Mouse (Mus musculus) gastrocnemius, postnatal 25 days (tissue): ENCODE data around the gene Hlf. TPM values are rescaled to one million over a fixed set of nuclear protein-coding genes. Genes with fewer than 3 reads are reported as not detected.
A peak's percentile ranks its signal among the peaks of the same experiment; 100 is the strongest.

ENCODE experiments used
- DNase-seq: peaks from one replicate; pipeline ENCODE4 v3.0.0; 2022
- total RNA-seq, 2 experiments: library from RNA; stranded (reverse); gene quantifications; 1 replicate in 1 of 2; 2 replicates in 1 of 2; pipeline ENCODE4 v1.2.3; 2021

The Hlf gene
- total RNA-seq, 2 experiments from 2014 or later: 3.3 to 5.4 TPM

DNA sequence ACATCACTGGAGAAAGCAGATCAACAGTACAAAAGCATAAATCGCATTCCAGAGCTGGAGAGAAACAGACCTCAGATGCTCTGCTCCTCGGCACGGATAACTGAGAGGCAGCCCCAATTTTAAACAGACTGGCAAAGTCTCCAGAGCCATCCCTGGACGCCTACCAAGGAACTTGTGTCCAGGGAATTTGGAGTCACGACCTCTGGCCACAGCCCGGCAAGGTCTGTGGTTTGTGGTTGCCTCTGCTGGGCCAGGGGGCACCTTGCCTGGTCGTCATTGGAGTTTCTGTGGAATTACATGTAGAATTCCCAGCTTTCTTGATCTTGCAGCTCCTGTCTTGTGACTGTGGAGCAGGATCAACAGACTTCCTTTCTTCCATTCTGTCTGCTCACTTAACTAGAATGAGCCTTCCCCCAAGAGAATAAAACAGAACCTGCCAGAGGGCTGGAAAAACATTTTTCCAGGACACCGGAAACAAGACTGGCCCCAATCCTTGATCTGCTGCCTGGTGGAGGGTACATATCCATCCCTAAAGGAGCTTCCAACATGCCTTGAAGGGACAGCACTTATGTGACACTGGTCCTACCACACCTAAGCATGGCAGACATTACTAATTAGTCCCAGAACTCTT is 19.1 kb downstream of the Hlf start:
- DNase-seq: no peak

DNA sequence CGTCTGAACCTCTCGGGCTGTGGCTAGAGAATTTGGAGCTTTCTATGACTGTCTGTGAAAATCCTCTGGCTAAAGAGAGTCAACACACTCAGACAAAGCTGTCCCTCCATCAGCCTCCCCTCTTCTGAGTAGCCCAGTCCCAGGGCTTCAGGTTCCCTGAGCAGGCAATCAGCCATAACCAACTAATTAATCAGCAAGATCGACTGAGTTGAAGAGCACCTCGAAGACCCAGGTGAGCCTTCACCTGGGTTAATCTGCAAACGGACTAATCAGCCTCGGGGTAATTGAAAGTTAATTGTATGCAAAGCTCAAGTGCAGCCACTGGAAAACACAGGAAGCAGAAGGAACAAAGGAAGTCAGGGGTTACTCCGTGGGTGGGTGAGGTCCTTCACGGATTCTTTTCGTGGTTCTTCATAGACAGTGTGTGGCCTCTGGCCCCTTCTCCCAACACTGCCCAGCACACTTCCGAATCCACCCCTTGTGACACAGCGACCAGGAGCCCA is 19.9 kb downstream of the Hlf start:
- no peak for DNase-seq

DNA sequence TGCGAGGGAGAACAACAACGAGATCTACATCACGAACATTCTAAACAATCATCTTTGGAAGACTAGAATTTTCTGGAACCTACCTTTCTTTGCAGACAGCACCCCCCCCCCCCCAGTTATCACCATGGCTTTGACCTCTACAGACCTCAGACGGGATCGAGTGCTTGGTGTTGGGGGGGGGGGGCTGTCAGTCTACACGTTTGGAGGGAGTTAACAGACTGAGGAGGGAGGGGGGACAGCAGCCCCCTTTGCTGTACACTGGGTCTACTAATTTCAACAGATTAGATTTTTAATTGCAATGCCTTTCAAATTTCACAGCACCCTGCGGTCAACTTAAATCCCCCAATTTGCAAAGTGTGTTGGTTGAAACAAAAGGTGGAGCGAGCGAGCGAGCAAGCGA is 20.3 kb downstream of the Hlf start:
- DNase-seq: no peak

DNA sequence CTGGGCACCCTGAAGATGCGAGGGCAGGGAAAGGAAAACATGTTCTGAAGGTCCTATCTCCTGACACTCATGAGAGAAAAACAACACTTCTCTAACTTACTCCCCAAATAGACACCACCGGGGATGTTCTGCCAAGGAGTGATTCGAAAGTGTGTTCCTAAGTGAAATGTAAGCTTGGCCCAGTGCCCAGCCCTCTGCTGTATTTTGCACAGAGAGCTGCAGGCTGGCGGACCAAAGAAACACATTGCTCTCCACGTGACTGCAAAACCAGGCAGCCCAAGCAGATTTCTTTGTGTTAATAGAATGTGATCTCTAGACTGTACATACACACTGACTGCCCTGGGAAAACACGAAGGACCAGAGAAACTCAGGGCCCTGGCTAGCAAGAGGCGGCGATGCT is 21.1 kb downstream of the Hlf start:
- DNase-seq: peak; percentile 88

DNA sequence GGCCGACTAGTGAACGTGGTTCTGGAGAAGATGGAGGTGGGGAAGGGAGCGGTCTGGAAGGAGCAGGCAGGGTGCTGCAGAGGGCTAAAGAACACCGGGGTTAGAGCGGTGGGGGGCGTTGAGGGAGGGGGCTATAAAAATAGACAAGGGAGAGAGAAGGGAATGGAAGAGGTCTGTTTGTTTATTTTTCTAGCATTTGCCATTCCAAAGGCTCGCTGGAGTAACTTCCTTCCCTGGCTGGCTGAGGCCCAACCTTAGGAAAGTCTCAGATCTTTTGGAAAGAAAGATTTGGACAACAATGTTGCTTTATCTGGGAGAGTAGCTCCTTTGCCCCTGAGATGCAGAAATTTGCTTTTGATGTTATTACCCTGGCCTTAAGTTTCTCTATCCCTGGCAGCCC is 21.6 kb downstream of the Hlf start:
- no peak for DNase-seq

DNA sequence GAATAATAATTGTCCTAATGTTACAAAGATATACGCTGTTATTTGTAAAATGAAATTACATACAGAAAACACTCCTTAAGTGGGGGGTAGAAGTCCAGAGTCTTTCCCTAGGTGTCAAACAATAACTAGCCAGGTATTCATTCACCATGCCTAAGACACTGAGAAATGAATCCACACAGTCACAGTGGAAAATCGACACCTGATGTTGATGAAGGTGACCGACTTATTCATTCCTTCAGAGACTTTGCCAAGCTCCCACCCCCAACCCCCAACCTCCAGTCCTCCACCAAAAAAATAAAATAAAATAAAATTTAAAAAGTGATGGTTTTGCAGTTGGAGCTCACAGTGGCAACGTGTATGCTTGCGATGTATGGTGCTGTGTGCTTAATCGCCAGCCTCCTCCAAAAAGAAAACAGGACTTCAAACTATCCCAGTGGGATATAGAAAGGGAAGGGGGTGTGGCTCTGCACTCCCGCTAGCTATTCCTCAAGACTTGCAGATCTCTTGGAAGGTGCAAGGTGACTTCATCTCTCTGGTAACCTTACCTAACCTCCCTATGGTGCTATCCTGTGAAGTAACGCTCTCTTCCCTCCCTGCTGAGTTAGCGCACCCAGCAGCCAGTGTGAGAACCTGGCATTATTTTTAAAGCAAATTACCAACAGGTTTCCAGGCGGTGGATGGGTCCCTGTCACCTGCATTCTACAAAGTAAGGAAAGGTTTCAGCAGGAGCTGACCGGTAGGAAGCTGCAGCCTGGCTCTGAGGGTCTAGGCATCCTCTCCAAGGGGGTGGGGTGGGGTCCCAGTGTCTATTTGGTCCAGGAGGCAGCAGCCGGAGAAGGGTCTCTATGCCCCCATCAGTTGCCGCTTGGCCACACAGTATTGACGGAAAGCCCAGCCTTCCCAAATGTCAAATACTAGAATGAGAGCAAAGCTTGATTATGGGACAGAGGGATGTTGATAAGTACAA is 22.5 kb downstream of the Hlf start:
- no peak for DNase-seq

DNA sequence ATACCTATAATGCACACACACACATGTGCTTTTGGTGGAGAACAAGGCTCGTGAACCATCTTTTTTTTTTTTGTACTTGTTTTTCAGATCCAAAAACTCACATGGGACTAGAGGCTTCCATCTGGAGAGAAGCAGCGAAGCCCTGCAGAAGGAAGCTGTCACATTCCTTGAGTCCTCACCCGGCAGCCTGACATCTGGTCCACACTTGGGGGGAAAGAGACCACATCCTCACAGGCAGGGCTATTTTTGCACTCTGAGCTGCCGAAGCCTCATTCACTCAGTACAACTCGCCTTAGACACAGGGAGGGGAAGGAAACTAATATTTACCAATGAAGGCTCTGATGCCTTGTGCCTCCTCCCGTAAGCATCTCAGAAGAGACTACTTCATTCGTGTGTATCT is 25.8 kb downstream of the Hlf start:
- DNase-seq: no peak

DNA sequence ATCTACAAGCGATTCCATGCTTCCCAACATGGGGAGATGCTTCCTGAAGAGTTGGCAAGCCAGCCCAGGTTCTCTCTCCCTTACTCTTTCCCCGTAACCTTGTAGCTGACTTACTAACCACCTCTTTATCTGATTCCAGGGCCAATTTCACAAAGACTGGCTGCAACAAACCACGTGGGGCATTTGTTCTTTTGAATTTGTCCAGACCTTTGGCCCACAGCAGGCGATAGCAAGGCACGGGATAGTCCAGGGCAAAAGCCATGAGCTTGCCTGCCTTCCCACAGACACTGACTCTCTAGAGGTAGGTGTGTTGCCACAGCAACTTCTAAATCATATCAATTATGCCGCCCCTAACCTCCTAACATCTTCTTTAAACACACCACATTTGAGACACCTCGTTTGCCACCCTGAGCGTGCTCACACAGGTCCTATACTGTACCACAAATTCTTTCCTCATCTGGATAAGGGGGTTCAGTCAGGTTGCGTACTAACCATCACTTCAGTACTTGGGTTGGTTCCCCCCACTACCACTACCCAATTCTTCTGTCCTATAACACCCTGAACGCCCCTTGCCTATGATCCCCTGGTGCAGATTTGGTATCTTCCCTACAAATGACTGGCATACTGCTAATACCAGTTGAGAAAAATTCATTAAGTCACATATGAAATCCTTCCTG is 26.7 kb downstream of the Hlf start:
- no peak for DNase-seq

DNA sequence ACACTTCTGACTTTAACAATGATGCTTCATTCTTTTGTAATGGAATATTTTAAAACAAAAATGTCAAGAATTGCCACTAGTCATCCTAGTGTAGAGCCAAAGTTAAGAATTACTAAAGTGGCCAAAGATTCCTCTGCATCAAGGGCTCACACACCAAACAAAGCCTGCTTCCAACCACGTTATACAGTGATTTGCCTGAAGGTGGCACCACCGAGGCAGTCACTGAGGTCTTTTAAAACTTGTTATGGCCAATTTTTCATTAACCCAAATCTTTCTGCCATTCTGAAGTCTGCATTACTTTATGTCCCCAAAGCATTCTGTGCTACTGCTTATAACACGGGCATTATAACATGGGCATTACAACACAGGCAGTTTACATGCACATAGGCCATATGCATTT is 27.3 kb downstream of the Hlf start:
- no peak for DNase-seq

DNA sequence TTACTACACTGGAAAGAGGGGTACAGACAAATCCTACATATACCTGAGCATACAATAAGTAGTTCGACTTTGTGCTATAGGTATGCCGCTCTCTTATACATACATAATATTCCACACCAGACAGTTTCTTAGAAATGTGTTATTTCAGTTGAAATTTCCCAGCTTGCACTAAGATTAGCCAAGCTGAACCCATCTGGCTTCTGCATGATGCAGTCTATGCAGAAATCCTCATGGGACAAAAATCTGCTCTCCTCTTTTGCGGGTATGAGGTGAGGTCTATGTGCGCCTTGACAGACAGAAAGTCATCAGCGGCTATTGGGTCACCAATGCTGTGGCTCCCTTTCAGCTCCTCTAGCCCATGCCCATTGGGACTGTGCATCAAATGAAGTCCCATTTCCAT is 30.2 kb downstream of the Hlf start:
- DNase-seq: no peak

DNA sequence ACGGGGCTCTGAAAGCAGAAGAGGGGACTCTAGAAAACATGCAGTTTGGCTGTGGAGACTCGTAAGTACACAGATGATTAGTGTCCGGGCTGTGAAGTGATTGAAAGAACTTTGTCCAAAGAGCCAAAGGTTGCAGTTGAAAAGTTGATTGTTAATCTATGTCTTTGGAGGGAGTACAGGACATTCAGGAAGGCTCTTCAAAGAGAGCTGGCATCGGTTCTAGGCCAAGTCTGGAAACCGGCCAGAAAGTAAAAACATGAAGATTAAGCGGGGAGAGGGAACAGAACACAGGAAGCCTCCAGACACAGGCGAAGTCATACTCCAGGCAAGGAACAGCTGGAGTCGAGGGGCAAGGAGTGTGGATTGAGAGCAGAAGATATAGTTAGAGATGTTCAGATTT is 32.6 kb downstream of the Hlf start:
- DNase-seq: no peak

DNA sequence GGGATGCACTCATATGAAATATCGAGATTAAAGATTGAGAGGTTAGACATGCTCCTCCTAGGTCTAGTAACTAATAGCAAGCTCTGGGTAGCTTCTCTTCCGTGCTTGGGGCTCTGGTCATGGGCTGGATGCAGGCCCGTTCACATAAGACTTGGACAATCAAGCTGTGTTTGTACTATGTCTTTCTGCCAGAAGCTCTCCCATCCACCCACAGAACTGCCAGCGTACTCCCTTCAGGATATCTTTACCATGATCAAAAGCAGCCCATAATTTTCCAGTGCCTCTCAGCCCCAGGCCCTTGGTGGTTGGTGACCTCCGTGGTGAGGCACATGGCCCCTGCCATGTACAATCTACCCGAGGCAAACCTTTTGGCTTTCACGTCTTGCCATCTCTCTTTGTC is 33.3 kb downstream of the Hlf start:
- no peak for DNase-seq

DNA sequence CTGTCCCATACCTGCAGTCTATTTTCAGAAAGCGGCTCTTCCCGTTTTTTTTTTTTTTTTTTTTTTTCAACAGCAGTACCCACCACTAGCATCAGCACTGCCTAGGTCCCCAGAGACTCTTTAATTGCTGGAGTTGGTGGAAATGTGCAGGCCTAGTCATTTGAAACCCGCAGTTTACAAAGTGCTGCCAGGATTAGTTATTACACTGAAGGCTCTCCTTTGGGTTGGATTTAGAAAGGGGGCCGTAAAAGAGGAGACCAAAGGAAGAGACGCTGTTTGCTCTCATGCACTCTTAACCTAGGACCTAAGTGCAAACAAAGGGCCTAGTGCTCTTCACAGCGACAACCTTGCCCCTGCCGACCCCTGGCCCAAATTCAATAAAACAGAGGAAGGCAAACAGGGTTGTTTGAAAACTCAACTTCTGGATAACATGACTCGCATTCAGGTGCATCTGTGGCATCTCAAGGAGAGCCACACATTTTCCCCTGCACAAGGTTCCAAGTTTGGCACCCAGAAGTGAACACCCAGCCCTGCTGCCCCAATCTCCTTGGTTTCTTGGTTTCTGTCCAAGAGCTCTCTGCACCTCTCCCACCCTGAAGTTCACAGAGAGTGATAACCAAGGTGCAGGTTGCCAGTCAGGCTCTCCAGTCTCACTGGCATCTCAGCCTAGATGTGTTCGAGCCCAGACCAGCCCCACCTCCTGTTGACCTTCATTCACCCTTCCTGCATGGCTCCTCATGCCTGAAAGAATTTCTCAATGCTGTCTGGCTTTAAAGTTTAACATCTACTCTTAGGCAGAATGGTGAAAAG is 34.0 kb downstream of the Hlf start:
- DNase-seq: no peak

DNA sequence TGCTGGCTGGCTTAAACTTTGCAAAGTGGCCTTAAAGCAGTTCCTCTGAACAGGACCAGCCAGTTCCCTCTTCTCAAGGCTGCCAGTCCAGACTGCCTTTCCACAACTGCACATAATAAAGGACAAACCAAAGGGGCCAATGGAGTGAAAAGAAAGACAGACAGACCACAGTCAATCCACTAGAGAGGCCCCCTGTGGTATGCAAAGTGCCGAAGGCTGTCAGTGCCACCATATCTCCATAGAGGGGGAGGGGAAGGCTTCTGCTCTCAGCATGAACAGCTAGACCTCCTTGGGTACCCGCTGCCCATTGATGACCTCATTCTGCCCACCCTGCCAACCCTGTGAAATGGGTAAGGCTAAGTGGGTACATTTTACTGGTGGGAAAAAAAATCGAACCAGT is 34.7 kb downstream of the Hlf start:
- DNase-seq: no peak

DNA sequence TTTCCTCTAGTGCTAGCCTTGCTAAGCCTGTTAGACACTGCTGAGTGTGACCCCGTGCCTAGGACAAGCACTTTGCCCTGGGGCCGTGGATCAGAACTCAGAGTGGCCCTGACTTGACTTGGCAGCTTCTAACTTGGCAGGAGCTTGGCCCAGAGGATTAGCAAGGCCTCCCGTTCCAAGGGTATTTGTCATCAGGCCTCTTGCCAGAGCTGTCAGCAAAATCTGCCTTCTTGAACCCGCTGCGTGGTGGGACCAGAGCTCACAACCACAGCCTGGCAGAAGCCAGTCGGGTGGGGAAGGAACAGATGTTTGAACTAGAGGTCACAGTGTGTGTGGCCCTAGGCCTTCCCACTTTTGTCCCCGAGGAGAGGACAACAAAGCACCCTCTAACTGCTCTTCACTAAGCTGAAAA is 35.4 kb downstream of the Hlf start:
- DNase-seq: peak; percentile 89

DNA sequence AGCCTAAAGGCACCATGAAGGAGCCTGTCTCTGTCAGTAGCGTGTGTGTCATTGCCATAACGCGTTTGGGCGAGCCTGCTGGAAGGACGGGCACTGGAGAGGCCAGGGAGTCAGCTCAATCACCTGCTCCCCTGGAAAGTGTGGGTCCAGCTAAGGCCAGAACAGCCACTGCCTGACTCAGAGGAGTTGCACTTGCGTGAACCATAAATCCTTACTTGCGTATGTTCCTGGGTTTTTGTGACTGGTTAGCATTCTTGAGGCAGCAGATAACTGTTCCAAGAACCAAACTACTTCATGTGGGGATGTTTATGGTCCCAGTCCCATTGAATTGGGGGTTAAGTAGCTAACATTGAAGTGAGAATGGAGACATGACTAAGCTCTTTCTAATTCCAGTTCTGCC is 38.0 kb downstream of the Hlf start:
- peak; percentile 36 for DNase-seq

DNA sequence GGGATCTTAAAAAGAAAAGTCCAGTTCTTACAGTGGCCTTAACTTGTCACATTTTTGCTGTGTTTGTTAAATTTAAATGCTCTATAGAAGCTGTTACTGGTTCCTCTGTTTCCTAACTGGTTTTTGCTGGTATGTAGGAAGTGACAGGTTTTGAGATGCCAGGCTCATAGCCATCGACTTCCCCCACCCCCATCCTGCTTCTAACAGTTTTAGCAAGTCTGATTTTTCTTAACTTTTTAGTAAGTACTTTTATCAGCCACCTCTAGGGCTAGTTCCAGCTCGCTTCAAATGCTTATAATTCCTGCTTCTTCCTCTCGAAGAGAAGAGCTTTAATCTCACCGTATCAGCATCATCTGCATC is 40.6 kb downstream of the Hlf start:
- DNase-seq: no peak

DNA sequence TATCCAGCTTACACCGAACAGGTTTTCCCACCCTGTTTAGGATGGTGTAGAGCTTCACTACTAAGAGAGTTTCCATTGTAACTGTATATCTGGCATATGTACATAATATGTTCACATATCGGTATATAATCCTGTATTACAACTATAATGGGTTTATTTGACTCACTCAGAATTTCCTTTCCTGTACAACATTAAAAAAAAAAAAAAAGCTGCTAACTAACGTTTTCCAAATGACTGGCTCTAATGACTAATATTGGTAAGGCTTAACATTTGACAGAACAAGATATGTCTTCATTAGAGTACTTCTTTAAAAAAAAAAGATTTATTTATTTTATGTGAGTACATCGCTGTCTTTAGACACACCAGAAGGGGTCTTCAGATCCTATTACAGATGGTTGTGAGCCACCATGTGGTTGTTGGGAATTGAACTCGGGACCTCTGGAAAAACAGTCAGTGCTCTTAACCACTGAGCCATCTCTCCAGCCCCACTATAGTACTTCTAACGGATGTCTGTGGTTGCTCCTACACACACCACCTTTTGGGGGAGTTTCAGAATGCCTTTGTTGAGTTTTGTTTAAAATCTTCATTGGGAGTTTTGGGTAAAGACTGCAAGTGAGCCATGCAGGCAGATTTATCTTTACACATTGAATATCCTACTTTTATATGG is 41.1 kb downstream of the Hlf start:
- no peak for DNase-seq

DNA sequence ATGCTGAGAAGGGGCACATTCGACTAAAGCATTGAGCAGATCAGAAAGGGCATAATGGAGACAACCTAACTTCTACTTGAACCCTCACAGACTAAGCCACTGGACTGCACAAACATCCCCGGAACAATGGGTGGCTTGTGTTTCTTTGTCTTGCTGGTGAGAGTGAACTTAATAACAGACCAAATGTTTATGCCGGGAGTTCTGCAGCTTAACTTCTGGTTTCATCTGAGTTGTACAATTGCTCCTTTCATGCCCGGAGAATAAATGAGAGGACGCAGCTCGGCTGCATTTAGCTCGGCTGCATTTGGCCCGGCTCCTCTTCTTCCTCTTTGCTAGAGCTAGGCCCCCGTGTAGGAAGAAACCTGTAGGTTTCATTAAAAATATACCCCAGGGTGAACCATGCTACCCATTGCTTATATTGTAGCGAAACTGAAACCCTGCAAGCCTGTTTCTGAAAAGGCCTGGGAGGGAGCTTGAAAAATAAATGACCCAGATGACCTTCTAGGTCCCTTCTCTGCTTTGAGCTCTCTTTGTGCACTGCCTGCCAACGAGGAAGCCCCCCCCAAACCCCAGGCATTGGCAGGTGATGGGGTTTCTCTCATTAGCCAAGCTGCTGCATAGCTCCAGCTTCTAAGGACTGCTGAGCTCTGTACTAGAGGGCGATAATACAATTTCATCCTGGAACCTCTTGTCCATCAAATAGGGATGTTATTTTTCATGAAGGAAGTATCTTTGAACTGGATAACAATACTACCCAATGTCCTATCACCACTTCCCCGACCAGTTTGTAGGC is 42.8 kb downstream of the Hlf start:
- no peak for DNase-seq

DNA sequence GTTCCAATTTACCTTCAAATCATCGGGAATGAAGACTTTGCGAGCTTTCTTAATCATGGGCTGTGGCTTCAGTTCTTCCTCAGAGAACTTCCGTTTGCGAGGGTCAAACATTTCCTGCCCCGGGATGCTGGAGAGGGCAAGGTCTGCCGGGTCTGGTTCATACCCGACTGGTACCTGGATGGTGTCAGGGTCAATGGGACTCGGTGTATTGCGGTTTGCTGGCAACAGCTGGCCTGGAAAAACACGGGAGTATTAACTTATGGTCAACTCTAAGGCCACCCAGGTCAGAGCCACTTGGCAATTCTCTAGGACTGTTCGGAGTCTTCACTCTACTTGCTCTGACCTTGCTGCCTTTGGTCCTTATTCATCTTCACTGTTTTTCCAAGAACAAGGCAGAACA is 44.9 kb downstream of the Hlf start:
- no peak for DNase-seq

DNA sequence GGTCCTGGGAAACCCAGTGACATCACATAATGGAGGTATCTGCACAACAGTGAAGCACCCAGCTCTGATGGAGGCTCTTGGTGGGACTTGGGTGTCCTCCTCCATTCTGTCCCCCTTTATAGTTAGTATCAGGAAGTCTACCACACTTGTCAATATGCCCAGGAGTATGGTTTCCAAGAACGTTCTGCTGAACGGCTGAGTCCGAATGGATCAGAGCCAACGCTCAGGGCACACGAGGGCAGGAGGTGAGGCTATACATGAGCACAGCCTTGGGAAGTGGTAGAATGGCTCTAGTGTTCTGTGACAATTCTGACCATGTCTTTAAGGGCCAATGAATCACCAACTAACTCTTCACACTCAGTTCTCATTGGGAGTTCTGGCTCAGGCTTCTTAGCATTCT is 47.8 kb downstream of the Hlf start:
- DNase-seq: no peak
